Mouse (Mus musculus) CH12.LX (cell line): ENCODE results near the gene Arhgap45. TPM values are rescaled to one million over a fixed set of nuclear protein-coding genes. Genes with fewer than 3 reads are reported as not detected.

Experiments
- DNase-seq: peaks from one replicate; pipeline ENCODE4 v3.0.0-alpha.2; 2013; ENCODE audit errors: extremely low read depth
- H3K27ac ChIP-seq: 2 replicates; pipeline ENCODE4 v1.5.1; 2012; ENCODE audit warnings: low read depth, mild to moderate bottlenecking, control low read depth, moderate library complexity; ENCODE audit not compliant: insufficient read depth
- H3K27me3 ChIP-seq: replicated peaks from 2 replicates; pipeline ENCODE3; 2012; ENCODE audit warnings: inconsistent platforms
- H3K36me3 ChIP-seq, 2 experiments: replicated peaks in 1 of 2; 2 replicates each; pipeline versions ENCODE3 to v1.6.1; 2012; ENCODE audit warnings: inconsistent platforms in 1 of 2, low read length in 1 of 2, mild to moderate bottlenecking in 1 of 2, mixed read lengths in 1 of 2, moderate library complexity in 1 of 2; ENCODE audit not compliant: control insufficient read depth in 1 of 2, insufficient read depth in 1 of 2
- H3K4me1 ChIP-seq, 2 experiments: 2 replicates each; pipeline ENCODE4 v1.6.1; 2012; ENCODE audit warnings: inconsistent platforms in 1 of 2, moderate library complexity in 1 of 2; ENCODE audit not compliant: insufficient read depth in 2 of 2, control insufficient read depth in 1 of 2
- H3K4me2 ChIP-seq: 2 replicates; pipeline ENCODE4 v1.6.1; 2012; ENCODE audit warnings: low read depth, mild to moderate bottlenecking, control low read depth; ENCODE audit not compliant: poor library complexity, insufficient read depth, severe bottlenecking
- H3K4me3 ChIP-seq, 3 experiments: fragments of 150-350 bp in 1 of 3; sonication (generic) in 1 of 3; replicated peaks in 1 of 3; 2 replicates each; pipeline versions ENCODE3 to v1.5.1; 2011 to 2012; ENCODE audit warnings: low read depth in 2 of 3, low read length in 2 of 3, mild to moderate bottlenecking in 2 of 3, moderate library complexity in 2 of 3, control low read depth in 1 of 3, improper control_type of control experiment in 1 of 3, inconsistent platforms in 1 of 3, mixed read lengths in 1 of 3; ENCODE audit not compliant: poor library complexity in 1 of 3
- H3K79me2 ChIP-seq: replicated peaks from 2 replicates; pipeline ENCODE4 v1.6.1; 2012; ENCODE audit warnings: mild to moderate bottlenecking, moderate library complexity; ENCODE audit not compliant: control insufficient read depth, poor library complexity, insufficient read depth, severe bottlenecking; ENCODE audit errors: extremely low read depth
- H3K9ac ChIP-seq: 2 replicates; pipeline ENCODE4 v1.6.1; 2012; ENCODE audit warnings: low read depth, mild to moderate bottlenecking, control low read depth, moderate library complexity; ENCODE audit not compliant: insufficient read depth
- H3K9me3 ChIP-seq: replicated peaks from 2 replicates; pipeline ENCODE3; 2012; ENCODE audit warnings: low read length, inconsistent platforms, mixed read lengths
- CHD1 ChIP-seq: IDR thresholded peaks from 2 replicates; pipeline ENCODE4 v1.6.1; 2012; ENCODE audit warnings: low read depth, low read length, improper control_type of control experiment, inconsistent platforms
- CTCF ChIP-seq, 2 experiments: IDR thresholded peaks in 1 of 2; conservative IDR thresholded peaks in 1 of 2; 2 replicates each; pipeline ENCODE4 v1.5.1; 2011 to 2012; ENCODE audit warnings: low read depth in 2 of 2, low read length in 2 of 2, improper control_type of control experiment in 1 of 2, inconsistent platforms in 1 of 2, mild to moderate bottlenecking in 1 of 2, moderate library complexity in 1 of 2
- E2F4 ChIP-seq: IDR thresholded peaks from 2 replicates; pipeline ENCODE4 v1.6.1; 2011; ENCODE audit warnings: low read depth, low read length, improper control_type of control experiment; ENCODE audit not compliant: insufficient replicate concordance
- ELF1 ChIP-seq: IDR thresholded peaks from 2 replicates; pipeline ENCODE4 v1.6.1; 2014; ENCODE audit warnings: low read depth, mild to moderate bottlenecking, inconsistent platforms, low read length, improper control_type of control experiment
- EP300 ChIP-seq: IDR thresholded peaks from 2 replicates; pipeline ENCODE4 v1.6.1; 2011; ENCODE audit warnings: low read length, improper control_type of control experiment
- JUN ChIP-seq: IDR thresholded peaks from 2 replicates; pipeline ENCODE4 v1.6.1; 2011; ENCODE audit warnings: low read depth, mild to moderate bottlenecking, low read length, improper control_type of control experiment, moderate library complexity; ENCODE audit not compliant: insufficient read depth
- KAT2A ChIP-seq: IDR thresholded peaks from 2 replicates; pipeline ENCODE4 v1.6.1; 2012; ENCODE audit warnings: low read length, improper control_type of control experiment, inconsistent platforms; ENCODE audit not compliant: insufficient replicate concordance
- MAFK ChIP-seq: IDR thresholded peaks from 2 replicates; pipeline ENCODE4 v1.6.1; 2011; ENCODE audit warnings: low read length, improper control_type of control experiment; ENCODE audit not compliant: insufficient replicate concordance
- MAX ChIP-seq: IDR thresholded peaks from 2 replicates; pipeline ENCODE4 v1.6.1; 2011; ENCODE audit warnings: low read length, improper control_type of control experiment
- MAZ ChIP-seq: IDR thresholded peaks from 2 replicates; pipeline ENCODE4 v1.6.1; 2012; ENCODE audit warnings: low read depth, mild to moderate bottlenecking, inconsistent platforms, low read length, improper control_type of control experiment, moderate library complexity
- MEF2A ChIP-seq: IDR thresholded peaks from 2 replicates; pipeline ENCODE4 v1.6.1; 2014; ENCODE audit warnings: low read depth, mild to moderate bottlenecking, inconsistent platforms, low read length, improper control_type of control experiment, borderline replicate concordance
- MXI1 ChIP-seq: IDR thresholded peaks from 2 replicates; pipeline ENCODE4 v1.6.1; 2011; ENCODE audit warnings: mild to moderate bottlenecking, low read depth, low read length, improper control_type of control experiment
- MYC ChIP-seq: IDR thresholded peaks from 2 replicates; pipeline ENCODE4 v1.6.1; 2011; ENCODE audit warnings: low read depth, mild to moderate bottlenecking, improper control_type of control experiment, low read length
- NELFE ChIP-seq: IDR thresholded peaks from 2 replicates; pipeline ENCODE4 v1.6.1; 2011; ENCODE audit warnings: low read depth, low read length, improper control_type of control experiment
- NRF1 ChIP-seq: IDR thresholded peaks from 2 replicates; pipeline ENCODE4 v1.6.1; 2014; ENCODE audit warnings: low read depth, mild to moderate bottlenecking, inconsistent platforms, low read length, improper control_type of control experiment, moderate library complexity
- PAX5 ChIP-seq: IDR thresholded peaks from 2 replicates; pipeline ENCODE4 v1.6.1; 2012; ENCODE audit warnings: low read length, inconsistent platforms, mixed read lengths
- POLR2A ChIP-seq: IDR thresholded peaks from 2 replicates; pipeline ENCODE4 v1.6.1; 2011; ENCODE audit warnings: low read depth, mild to moderate bottlenecking, improper control_type of control experiment, low read length
- POLR2AphosphoS2 ChIP-seq: IDR thresholded peaks from 2 replicates; pipeline ENCODE4 v1.6.1; 2011; ENCODE audit warnings: low read depth, low read length, improper control_type of control experiment
- SIN3A ChIP-seq: IDR thresholded peaks from 2 replicates; pipeline ENCODE4 v1.6.1; 2012; ENCODE audit warnings: low read length, improper control_type of control experiment, inconsistent platforms
- SMC3 ChIP-seq: IDR thresholded peaks from 2 replicates; pipeline ENCODE4 v1.6.1; 2011; ENCODE audit warnings: low read depth, low read length, improper control_type of control experiment
- UBTF ChIP-seq: IDR thresholded peaks from 2 replicates; pipeline ENCODE4 v1.6.1; 2012; ENCODE audit warnings: low read depth, mild to moderate bottlenecking, inconsistent platforms, low read length, improper control_type of control experiment, moderate library complexity
- USF1 ChIP-seq: IDR thresholded peaks from 2 replicates; pipeline ENCODE4 v1.6.1; 2014; ENCODE audit warnings: low read depth, mild to moderate bottlenecking, inconsistent platforms, low read length, improper control_type of control experiment
- USF2 ChIP-seq: conservative IDR thresholded peaks from 2 replicates; pipeline ENCODE4 v1.6.1; 2011; ENCODE audit warnings: low read depth, low read length, improper control_type of control experiment
- ZKSCAN1 ChIP-seq: IDR thresholded peaks from 2 replicates; pipeline ENCODE4 v1.6.1; 2012; ENCODE audit warnings: low read depth, inconsistent platforms, low read length, improper control_type of control experiment, borderline replicate concordance
- ZMIZ1 ChIP-seq: IDR thresholded peaks from 2 replicates; pipeline ENCODE4 v1.6.1; 2012; ENCODE audit warnings: low read depth, mild to moderate bottlenecking, inconsistent platforms, low read length, improper control_type of control experiment
- ZNF384 ChIP-seq: IDR thresholded peaks from 2 replicates; pipeline ENCODE4 v1.6.1; 2012; ENCODE audit warnings: low read depth, low read length, improper control_type of control experiment, inconsistent platforms
- dilution Hi-C: fragments of 300-500 bp; cut with MboI; formaldehyde crosslinking; loops from 2 replicates; pipeline ENCODE4 v1.14.3; 2020; ENCODE audit warnings: low sequenced_read_pairs; ENCODE audit not compliant: extremely low pct_unique_long_range_greater_than_20kb, extremely low pct_ligation_motif_present
- in situ Hi-C: fragments of 300-500 bp; cut with MboI; formaldehyde crosslinking; loops from 3 replicates; pipeline ENCODE4 v1.14.3; 2019; ENCODE audit warnings: low sequenced_read_pairs, low pct_ligation_motif_present, low pct_unique_long_range_greater_than_20kb, mixed read lengths
- polyA plus RNA-seq: library from polyadenylated mRNA; unstranded; fragments of >175 nt; gene quantifications from 2 replicates; pipeline ENCODE4 v1.2.1, GENCODE M21; 2012; ENCODE audit warnings: low read depth; ENCODE audit not compliant: insufficient read length
- total RNA-seq, 2 experiments: library from RNA; depleted of rRNA; stranded (reverse); fragments of 300-350 nt in 1 of 2; fragments of >200 nt in 1 of 2; gene quantifications; 2 replicates each; pipeline ENCODE4 v1.2.3; 2012 to 2014

The Arhgap45 gene
- total and polyA plus RNA-seq, 3 experiments: 10.3 to 25.9 (median 20.2) TPM

GRCm38 (mm10) chr10:79974668-79975067 lies 41.8 kb upstream of the Arhgap45 start:
- in situ Hi-C loops (no loop called here), dilution Hi-C loops (no loop called here)
- Histone ChIP-seq H3K36me3 (peaks cover 67 to 91% of the 10 kb centered on the region in 2 experiments), H3K4me2 (no peak overlapping the region), H3K4me1 (peaks cover under 1% of the 10 kb centered on the region in 2 experiments; a peak in 1 of 4 replicates), H3K27me3 (no peaks in the 10 kb centered on the region), H3K27ac (no peak overlapping the region), H3K9me3 (peaks cover 17% of the 10 kb centered on the region), H3K9ac (no peak overlapping the region), H3K79me2 (no peaks in the 10 kb centered on the region; the same call in 1 of the 2 replicates), H3K4me3 (no peak overlapping the region)
- TF ChIP-seq USF1: no peak
- no peak for TF ChIP-seq MAX
- no peak for TF ChIP-seq KAT2A
- no peak for TF ChIP-seq ELF1
- TF ChIP-seq UBTF: no peak
- no peak for TF ChIP-seq ZNF384
- TF ChIP-seq ZMIZ1: no peak
- TF ChIP-seq MEF2A: no peak
- TF ChIP-seq CTCF (conservative IDR thresholded peaks at IDR 0.05 in 1 of 2, IDR thresholded peaks at IDR 0.05 in 1 of 2; ENCODE audit: low read depth in 2 of 2, low read length in 2 of 2): no peak
- TF ChIP-seq EP300: no peak
- no peak for TF ChIP-seq MAZ
- no peak for TF ChIP-seq MXI1
- no peak for TF ChIP-seq POLR2A
- DNase-seq: no peak

GRCm38 (mm10) chr10:79976071-79976721 lies 40.3 kb upstream of the Arhgap45 start:
- TF ChIP-seq MYC (no peak), EP300 (no peak), USF2 (no peak), MAFK (no peak), SMC3 (no peak), POLR2AphosphoS2 (no peak), MEF2A (no peak), ZKSCAN1 (no peak), UBTF (no peak), SIN3A (no peak), E2F4 (no peak), PAX5 (no peak), CHD1 (no peak), JUN (no peak), MAX (no peak), MXI1 (no peak), KAT2A (no peak), NELFE (no peak), NRF1 (no peak)
- no peak overlapping the region for H3K4me3 ChIP-seq

More at GRCm38 (mm10) chr10:79976071-79976721, 40.3 kb upstream of the Arhgap45 start:
- Histone ChIP-seq H3K4me1 (peaks cover 8 to 16% of the 10 kb centered on the region in 2 experiments; a peak in 3 of 4 replicates), H3K79me2 (peaks cover 8% of the 10 kb centered on the region), H3K4me2 (no peak overlapping the region), H3K27ac (no peak overlapping the region), H3K9ac (no peak overlapping the region), H3K27me3 (no peaks in the 10 kb centered on the region), H3K9me3 (peaks cover 17% of the 10 kb centered on the region), H3K36me3 (peaks cover 72 to 95% of the 10 kb centered on the region in 2 experiments)
- no peak for DNase-seq
- dilution Hi-C loops (no loop called here), in situ Hi-C loops (no loop called here)
